Mouse (Mus musculus): Measurements from ENCODE around the gene Kcna3. TPM values are rescaled to one million over a fixed set of nuclear protein-coding genes. Genes with fewer than 3 reads are reported as not detected.

Gene Kcna3
- not detected for polyA plus RNA-seq (2014; fragmentation: Illumina TruSeq; extraction: RNeasy Lipid Tissue Mini Kit (QIAGEN cat#74804); ENCODE audit: low read depth, low replicate concordance)

DNA sequence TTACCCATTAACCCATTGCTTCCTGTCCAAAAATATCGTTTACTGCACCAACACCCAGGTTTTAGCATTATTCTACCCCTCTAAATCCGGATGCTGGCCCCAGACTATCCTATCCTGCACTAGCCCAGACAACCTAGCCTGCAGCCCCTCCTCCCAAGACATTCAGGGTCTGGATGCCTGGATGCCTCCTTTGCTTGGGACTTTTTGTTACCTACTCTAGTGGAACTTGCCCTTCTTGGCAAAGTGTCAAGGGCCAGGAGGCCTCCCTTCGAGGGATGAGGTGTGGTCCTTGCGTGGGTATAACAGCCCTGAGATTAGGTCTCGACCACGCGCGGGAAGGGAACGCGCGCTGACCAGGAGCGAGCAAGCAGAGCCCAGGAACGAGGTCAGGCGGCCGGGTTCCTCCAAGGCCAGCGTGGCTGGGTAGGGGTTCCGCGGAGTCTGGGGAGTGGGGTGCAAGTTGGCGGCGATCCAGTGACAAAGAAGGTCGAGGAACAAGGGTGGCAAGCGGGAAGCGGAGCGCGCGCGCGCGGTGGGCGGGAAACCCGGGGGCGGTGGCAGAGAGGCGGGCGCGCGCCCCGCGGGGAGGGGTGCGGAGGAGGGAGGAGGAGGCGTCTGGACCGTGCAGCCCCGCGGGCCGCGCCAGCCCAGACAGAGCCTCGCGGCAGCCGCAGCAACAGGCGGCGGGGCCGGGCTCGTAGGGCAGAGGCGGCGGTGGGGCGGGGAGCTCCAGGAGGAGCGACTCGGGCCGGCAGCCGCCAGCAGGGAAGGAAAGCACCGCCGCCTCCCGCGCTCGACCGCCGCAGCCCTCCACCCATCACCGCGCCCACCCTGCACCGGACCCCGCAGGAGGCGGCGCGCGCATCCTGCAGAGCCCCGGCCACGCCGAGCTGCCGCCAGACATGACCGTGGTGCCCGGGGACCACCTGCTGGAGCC, at the start of gene Kcna3:
Gene Kcna3, plus strand, starts transcription at position 649 of the 937 bp plus-strand sequence.

Other genes with a start within 250 kb of the Kcna3 start
- 12.6 TPM for gene Cd53, start 246.0 kb upstream of the Kcna3 start, polyA plus RNA-seq (2014; fragmentation: Illumina TruSeq; extraction: RNeasy Lipid Tissue Mini Kit (QIAGEN cat#74804); ENCODE audit: low read depth, low replicate concordance)
- gene Olfr266, start 209.9 kb upstream of the Kcna3 start, polyA plus RNA-seq (2014; fragmentation: Illumina TruSeq; extraction: RNeasy Lipid Tissue Mini Kit (QIAGEN cat#74804); ENCODE audit: low read depth, low replicate concordance), result not detected
- gene Kcna2, start 65.0 kb downstream of the Kcna3 start, polyA plus RNA-seq (2014; fragmentation: Illumina TruSeq; extraction: RNeasy Lipid Tissue Mini Kit (QIAGEN cat#74804); ENCODE audit: low read depth, low replicate concordance), result 0.20 TPM
- not detected for gene Kcna10, start 146.9 kb downstream of the Kcna3 start, polyA plus RNA-seq (2014; fragmentation: Illumina TruSeq; extraction: RNeasy Lipid Tissue Mini Kit (QIAGEN cat#74804); ENCODE audit: low read depth, low replicate concordance)
- gene Cym, start 185.6 kb downstream of the Kcna3 start, polyA plus RNA-seq (2014; fragmentation: Illumina TruSeq; extraction: RNeasy Lipid Tissue Mini Kit (QIAGEN cat#74804); ENCODE audit: low read depth, low replicate concordance), result not detected
- gene A630076J17Rik, start 194.4 kb downstream of the Kcna3 start, polyA plus RNA-seq (2014; fragmentation: Illumina TruSeq; extraction: RNeasy Lipid Tissue Mini Kit (QIAGEN cat#74804); ENCODE audit: low read depth, low replicate concordance), result not detected
- 5.7 TPM for gene Prok1, start 203.5 kb downstream of the Kcna3 start, polyA plus RNA-seq (2014; fragmentation: Illumina TruSeq; extraction: RNeasy Lipid Tissue Mini Kit (QIAGEN cat#74804); ENCODE audit: low read depth, low replicate concordance)
- 322 TPM for gene Lamtor5, start 242.7 kb downstream of the Kcna3 start, polyA plus RNA-seq (2014; fragmentation: Illumina TruSeq; extraction: RNeasy Lipid Tissue Mini Kit (QIAGEN cat#74804); ENCODE audit: low read depth, low replicate concordance)

Data from kidney, adult 10 weeks (tissue).